Mouse (Mus musculus) adrenal gland (tissue): ENCODE measurements around the gene Duoxa2.
"Not testable (repeated sequence)": the region's sequence is repeated elsewhere in the genome, so short reads cannot be mapped to it uniquely, and the experiment has no call there.

ENCODE experiments used
- intact Hi-C: fragments of 180-260 bp; cut with DNase I; formaldehyde crosslinking; loops from one replicate; pipeline ENCODE4 v1.15.1; 2025

The Duoxa2 gene

DNA sequence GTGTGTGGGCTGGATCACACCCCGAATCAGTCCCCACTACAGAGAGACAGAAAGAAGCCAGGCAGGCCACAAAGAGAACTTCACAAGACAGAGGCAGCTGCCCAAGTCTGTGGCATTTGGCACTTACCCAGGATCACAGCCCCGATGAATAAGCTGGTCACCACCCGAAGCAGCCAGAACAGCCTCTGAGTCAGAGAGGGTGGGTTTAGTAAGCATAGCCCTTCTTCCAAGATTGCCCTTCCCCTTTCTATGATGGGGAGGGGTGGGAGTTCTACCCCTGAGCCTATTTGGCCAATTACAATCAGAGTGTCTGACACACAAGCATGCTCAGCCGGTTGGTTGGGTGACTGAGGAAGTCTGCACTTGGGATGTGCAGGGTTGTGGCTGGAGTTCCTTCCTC is 7.5 kb downstream of the Duoxa2 start:
- intact Hi-C loops = no loop called here

DNA sequence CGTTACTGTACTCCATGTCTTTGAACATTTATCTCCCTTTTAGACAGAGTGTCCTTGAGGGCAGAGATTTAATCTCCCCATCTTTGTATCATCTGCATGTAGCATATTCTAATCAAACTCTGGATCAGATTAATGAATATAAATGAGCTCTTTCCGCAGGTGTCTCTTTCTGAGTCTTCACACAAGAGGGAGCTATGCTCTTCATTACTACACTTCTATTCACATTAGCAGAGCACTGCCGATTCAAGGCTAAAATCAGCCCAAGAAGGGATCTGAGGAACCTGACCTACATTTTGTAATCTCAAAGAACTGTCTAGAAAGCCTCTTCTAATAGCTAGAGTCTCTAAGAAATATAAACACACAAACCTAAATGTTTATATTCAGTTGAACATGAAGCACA is 10.9 kb downstream of the Duoxa2 start:
- intact Hi-C loops = no loop called here

DNA sequence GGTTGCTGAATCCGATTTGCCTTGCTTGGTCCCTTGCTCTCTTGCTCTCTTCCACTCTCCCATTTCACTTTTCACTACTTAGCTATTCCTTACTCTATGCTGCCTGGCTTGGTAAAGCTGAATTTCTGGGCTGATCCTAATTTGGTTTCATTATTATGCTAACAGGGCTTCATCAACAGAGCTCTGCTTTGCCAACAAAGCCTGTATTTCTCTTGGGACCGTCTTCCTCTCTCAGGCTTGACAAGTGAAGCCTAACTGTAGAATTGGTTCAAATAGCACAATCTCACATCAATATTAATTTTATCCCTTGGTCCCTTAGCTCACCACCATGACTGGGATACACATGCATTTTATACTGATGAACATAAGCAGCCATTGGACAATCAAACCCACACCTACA is 12.9 kb downstream of the Duoxa2 start:
- intact Hi-C loops = no loop called here

DNA sequence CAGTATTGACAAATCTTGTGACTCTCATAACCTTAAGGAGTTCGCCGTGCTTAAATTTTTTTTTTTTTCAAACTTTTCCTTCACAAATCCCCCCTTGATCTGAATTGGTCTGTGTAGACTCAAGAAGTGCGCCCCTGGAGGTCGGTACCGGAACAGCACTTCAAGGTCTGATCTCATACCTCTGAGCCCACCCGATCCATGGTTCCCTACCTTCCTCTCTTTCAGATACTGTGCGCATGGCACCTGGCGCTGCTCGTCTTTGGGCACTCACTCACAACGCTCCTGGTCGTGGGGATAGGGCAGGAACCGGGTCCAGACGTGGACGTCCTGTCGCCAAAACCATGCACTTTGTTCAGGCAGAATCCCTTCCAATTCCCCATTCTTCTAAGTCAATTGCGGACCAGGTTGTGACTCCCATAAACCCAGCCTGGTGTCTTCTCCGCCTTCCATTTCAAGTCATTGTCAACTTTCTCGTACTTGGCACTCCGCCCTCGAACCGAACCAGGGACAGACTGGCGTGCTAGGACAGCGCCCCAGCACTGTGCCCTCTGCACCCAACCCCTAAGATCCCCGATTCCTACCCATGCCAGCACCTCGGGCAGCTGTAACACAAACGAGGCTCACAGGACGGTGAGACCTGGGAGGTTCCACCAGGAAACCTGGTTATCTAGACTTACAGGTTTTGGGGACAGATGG is 14.2 kb downstream of the Duoxa2 start:
- intact Hi-C loops = no loop called here

- intact Hi-C loops = no loop called here
Measured at GRCm38 (mm10) chr2:122313536-122313935, 14.8 kb downstream of the Duoxa2 start, which contains the start of gene Duoxa1. Gene Duoxa1, minus strand, starts transcription at chr2:122313730.

DNA sequence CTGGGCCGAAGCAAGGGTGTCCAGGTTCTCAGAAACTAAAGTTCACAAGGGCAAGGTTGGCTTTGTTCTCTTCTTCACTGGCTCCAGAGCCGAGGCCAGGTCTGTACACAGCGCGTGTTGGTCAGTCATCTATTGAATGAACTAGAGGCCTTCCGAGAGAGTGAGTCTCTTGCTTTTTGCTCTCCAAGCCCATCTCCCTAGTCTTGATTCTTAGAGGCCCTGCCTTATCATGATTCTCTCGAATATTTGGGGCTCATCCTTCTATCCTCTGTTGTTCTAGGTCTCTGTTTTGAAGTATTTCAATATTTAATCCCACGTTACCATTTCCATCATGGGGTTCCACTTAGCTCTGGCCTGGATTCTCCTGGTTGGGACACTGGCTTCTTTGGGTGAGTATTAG is 16.7 kb downstream of the Duoxa2 start, which contains the start of gene Duox1:
Duox1 (plus strand) TSS at position 301 of the 400 bp plus-strand sequence.
- intact Hi-C loops = no loop called here

- intact Hi-C loops = no loop called here
Measured at GRCm38 (mm10) chr2:122317384-122317783, 18.7 kb downstream of the Duoxa2 start.

DNA sequence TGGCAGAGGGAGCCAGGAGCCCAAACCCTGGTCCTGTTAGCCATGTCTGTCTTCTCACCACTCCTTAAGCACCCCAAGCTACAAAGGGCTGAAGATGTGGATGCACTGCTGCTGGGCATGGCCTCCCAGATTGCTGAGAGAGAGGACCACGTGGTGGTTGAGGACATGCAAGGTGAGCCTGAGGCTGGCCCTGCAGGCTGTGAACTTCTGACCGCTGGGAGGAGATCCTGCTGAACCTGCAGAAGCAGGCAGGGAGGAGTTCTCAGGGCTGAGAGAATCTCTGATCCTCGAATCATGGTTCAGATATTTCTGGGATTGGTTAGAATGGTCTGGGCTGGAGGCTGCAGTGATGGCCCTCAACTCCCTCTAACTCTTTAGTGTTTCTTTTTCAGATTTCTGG is 25.3 kb downstream of the Duoxa2 start:
- intact Hi-C loops = no loop called here

- intact Hi-C loops = no loop called here
Measured at GRCm38 (mm10) chr2:122324586-122324985, 25.9 kb downstream of the Duoxa2 start.

GRCm38 (mm10) chr2:122325361-122325760 is 26.7 kb downstream of the Duoxa2 start:
- intact Hi-C loops = no loop called here

- intact Hi-C loops = no loop called here
Measured at GRCm38 (mm10) chr2:122327986-122328385, 29.3 kb downstream of the Duoxa2 start.

DNA sequence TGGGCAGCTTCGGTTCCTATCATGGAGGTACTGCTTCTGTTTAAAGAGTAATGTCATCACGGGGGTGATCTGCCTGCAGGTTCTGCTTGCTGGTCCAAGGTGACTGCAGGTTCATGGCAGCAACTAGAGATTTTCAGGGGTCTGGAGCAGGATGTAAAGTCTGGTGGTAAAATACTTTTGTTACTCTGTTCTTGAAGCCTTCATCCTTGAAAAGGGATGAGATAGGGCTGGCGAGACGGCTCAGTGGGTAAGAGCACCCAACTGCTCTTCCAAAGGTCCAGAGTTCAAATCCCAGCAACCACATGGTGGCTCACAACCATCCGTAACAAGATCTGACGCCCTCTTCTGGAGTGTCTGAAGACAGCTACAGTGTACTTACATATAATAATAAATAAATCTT is 31.6 kb downstream of the Duoxa2 start:
- intact Hi-C loops = not testable (repeated sequence)

DNA sequence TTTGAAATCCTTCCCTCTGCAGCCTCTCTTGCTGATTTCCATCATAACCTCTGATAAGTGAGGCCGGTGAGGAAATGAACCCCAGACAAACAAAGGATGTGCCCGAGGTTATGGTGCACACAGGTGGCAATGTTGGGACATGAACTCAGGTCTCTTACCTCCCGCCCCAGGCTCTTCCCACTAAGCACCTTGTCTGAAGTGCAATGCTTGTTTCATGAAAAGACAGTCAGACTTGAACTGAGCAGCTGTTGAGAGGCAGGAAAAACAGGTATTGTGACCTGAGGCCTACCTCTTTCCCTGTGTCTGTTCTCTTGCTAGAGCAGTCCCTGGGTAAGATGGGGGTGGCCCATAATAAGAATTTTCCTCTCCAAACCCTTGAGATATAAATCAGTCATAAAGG is 33.5 kb downstream of the Duoxa2 start:
- intact Hi-C loops = no loop called here

DNA sequence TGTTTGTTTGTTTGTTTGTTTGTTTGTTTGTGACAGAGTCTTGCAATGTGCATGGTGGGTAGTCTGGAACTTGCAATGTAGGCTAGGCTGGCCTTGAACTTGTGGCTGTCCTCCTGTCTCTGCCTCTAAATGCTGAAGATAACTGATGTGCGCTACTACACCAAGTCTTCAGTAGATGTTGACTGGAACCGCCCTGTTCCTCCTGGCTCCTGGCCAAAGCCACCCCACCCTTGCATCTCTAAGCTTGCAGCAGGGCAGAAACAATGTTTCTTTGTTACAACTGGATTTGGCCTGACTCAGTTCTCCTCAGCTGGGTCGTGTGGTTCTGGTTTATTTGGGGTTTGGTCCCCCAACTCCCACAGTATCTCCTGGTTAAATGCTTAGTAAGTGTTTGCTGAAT is 35.5 kb downstream of the Duoxa2 start:
- intact Hi-C loops = no loop called here

GRCm38 (mm10) chr2:122337291-122337690 is 38.6 kb downstream of the Duoxa2 start:
- intact Hi-C loops = no loop called here

GRCm38 (mm10) chr2:122345106-122345893 is 46.6 kb downstream of the Duoxa2 start:
- intact Hi-C loops = no loop called here

DNA sequence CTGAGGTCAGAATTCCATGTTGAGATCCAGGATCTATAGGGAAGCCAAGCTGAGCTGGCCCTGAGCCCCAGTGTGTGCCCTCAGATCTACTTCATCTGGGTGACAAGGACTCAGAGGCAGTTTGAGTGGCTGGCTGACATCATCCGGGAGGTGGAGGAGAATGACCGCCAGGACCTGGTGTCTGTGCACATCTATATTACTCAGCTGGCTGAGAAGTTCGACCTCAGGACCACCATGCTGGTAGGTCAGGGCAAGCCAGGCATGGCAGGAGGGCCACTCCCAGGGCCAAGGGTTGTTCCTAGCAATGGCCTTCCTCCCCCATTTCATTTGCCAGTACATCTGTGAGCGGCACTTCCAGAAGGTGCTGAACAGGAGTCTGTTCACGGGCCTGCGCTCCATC is 47.5 kb downstream of the Duoxa2 start:
- intact Hi-C loops = not testable (repeated sequence)

GRCm38 (mm10) chr2:122347257-122347656 is 48.6 kb downstream of the Duoxa2 start:
- intact Hi-C loops = no loop called here

DNA sequence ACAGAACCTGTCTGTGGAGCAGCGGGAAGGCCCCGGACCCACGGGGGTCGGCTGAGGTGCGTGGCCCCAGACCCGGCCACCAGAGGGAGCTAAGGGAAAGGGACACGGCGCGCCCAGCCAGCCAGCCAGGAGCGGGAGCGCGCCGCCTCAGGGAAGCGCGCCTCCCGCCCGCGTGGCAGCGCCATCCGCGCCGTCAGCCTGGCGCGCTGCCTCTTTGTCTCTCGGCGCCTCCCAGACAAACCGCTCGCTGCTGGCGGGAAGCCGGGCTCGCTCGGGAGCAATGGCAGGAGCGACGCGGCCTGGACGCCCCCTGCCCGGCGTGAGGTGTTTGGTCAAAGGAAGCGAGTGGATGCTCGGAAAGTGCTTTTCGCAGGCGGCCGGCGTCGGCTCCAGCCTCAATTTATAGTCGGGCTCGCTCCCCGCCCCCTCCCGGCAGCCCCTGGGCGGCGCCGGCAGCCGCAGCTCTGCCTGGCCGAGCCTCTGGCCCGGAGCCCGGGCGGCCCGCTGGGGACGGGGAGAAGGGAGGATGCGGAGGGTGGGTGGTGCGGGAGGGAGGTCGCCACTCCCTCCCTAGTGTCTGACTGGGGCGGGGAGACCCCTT is 49.9 kb downstream of the Duoxa2 start:
- intact Hi-C loops = loop anchor here (2.0 kb wide), 1 partner anchor 26 kb away; no protein-coding TSS in a partner anchor

DNA sequence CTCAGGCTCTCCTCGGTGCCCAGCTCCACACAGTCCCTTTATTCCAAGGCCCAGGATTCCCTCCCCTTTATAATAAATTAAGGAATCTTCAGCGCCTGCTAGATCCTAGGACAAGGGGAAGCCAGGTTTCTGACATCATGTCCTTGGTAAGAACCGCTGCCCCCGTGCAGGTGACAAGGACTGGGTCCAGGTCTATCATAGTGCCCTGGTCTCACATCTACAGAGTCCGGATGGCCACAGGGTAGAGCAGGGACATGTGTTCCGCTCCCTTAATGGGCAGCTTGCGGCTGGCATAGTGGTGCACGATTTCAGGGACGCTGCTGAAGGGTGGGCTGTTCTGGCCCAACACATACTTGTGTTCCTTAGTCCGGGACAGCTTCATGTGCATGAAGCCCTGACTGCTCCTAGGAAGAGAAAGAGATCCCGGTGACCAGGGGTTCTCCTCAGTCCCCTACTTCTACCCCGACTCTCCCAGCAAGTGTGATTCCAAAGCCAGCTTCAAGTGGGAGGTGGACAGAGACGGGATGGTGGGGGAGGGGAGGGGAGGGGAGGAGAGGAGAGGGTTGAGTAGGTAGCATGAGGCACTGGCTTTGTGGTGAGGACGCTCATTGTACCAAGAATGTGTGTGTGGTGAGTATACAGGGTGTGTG is 50.6 kb downstream of the Duoxa2 start:
- intact Hi-C loops = loop anchor here (2.0 kb wide), 1 partner anchor 26 kb away; no protein-coding TSS in a partner anchor

DNA sequence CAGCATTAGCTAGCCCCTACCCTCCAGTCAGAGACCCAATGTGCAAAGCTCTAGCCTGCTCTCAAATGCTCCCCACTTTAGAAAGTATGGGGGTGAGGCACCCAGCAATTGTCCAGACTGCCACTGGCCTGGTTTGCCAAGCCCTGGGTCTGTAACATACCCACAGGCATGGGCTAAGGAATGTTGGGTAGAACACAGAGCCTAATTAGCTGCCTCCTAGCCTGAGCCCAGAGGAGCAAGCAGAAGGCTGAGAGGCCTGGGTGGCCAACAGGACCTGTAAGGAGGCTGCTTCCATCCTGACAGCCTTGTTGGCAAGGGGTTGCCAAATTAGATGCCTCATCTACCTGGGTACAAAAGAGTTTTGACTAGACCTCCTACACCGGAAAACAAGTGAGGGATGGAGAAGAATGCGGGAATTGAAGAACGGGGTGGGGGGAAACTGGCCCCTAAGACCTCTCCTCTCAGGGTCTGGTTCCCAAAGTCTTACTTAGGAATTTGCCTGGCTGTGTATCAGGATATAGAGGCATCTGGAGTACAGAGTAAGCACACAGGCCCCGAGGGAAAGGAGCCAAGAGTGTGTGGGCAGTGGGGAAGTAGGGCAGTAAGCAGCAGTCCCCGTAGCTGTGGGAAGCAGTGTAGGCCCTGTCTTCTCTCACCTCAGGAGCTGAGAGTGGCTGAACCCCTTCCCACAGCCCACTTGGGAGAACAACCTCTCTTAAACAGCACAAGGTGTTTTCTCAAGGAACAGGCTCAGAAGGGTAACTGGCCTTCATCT is 52.6 kb downstream of the Duoxa2 start:
- intact Hi-C loops = no loop called here
